Mouse (Mus musculus): ENCODE results near the gene Sgms2. TPM values are rescaled to one million over a fixed set of nuclear protein-coding genes. Genes with fewer than 3 reads are reported as not detected.

Gene Sgms2
- polyA plus RNA-seq, 1 experiment from 2014 or later = 9.1 TPM

- H3K4me1 ChIP-seq (replicated peaks; ENCODE audit: control insufficient read depth, insufficient read depth) = no peaks in the 10 kb centered on the region
- TF ChIP-seq EP300 (optimal IDR thresholded peaks at IDR 0.05) (no peak), CTCF (IDR thresholded peaks at IDR 0.05; ENCODE audit: low read depth) (no peak)
- no peaks in the 10 kb centered on the region for H3K27me3 ChIP-seq (ENCODE audit: control insufficient read depth, insufficient read depth, low read length)
- no peak overlapping the region for H3K4me2 ChIP-seq (replicated peaks; ENCODE audit: low read depth)
- ATAC-seq (ENCODE audit: low FRiP score, low TSS enrichment) = no peak
- no peaks in the 10 kb centered on the region for H3K36me3 ChIP-seq (ENCODE audit: control insufficient read depth, insufficient read depth, low read length)
- 81% methylated on average over 4 of the region's 4 CpGs for WGBS
- no peak overlapping the region for H3K27ac ChIP-seq (replicated peaks)
- H3K4me3 ChIP-seq (ENCODE audit: low read depth, low read length) = no peak overlapping the region
- H3K9me3 ChIP-seq (ENCODE audit: control insufficient read depth, low read length) = no peaks in the 10 kb centered on the region; the same call in 1 of the 2 replicates
- DNase-seq (ENCODE audit: low spot score) = no peak
- H3K9ac ChIP-seq (ENCODE audit: low read length) = no peak overlapping the region
These were observed 180.6 kb downstream of the Sgms2 start for GRCm38 (mm10) chr3:131310572-131310971.

GRCm38 (mm10) chr3:131307811-131308210, 183.4 kb downstream of the Sgms2 start:
- WGBS = 85% methylated on average over 3 of the region's 3 CpGs
- H3K9ac ChIP-seq (ENCODE audit: low read length) = no peak overlapping the region
- H3K36me3 ChIP-seq (ENCODE audit: control insufficient read depth, insufficient read depth, low read length) = no peaks in the 10 kb centered on the region
- ATAC-seq (ENCODE audit: low FRiP score, low TSS enrichment) = no peak
- no peak for DNase-seq (ENCODE audit: low spot score)
- H3K4me2 ChIP-seq (replicated peaks; ENCODE audit: low read depth) = no peak overlapping the region
- H3K4me1 ChIP-seq (replicated peaks; ENCODE audit: control insufficient read depth, insufficient read depth) = no peaks in the 10 kb centered on the region
- no peak overlapping the region for H3K27ac ChIP-seq (replicated peaks)
- no peaks in the 10 kb centered on the region for H3K27me3 ChIP-seq (ENCODE audit: control insufficient read depth, insufficient read depth, low read length)
- no peaks in the 10 kb centered on the region; the same call in 1 of the 2 replicates for H3K9me3 ChIP-seq (ENCODE audit: control insufficient read depth, low read length)
- TF ChIP-seq CTCF (IDR thresholded peaks at IDR 0.05; ENCODE audit: low read depth) (no peak), EP300 (optimal IDR thresholded peaks at IDR 0.05) (no peak)
- no peak overlapping the region for H3K4me3 ChIP-seq (ENCODE audit: low read depth, low read length)

- Histone ChIP-seq H3K4me1 (replicated peaks; ENCODE audit: control insufficient read depth, insufficient read depth) (peaks cover 3% of the 10 kb centered on the region; the same call in 1 of the 2 replicates), H3K4me3 (ENCODE audit: low read depth, low read length) (no peak overlapping the region), H3K36me3 (ENCODE audit: control insufficient read depth, insufficient read depth, low read length) (no peaks in the 10 kb centered on the region), H3K4me2 (replicated peaks; ENCODE audit: low read depth) (no peak overlapping the region), H3K27ac (replicated peaks) (no peak overlapping the region), H3K27me3 (ENCODE audit: control insufficient read depth, insufficient read depth, low read length) (no peaks in the 10 kb centered on the region), H3K9me3 (ENCODE audit: control insufficient read depth, low read length) (no peaks in the 10 kb centered on the region; the same call in 1 of the 2 replicates), H3K9ac (ENCODE audit: low read length) (no peak overlapping the region)
- 79% methylated on average over 7 of the region's 7 CpGs for WGBS
- TF ChIP-seq EP300 (optimal IDR thresholded peaks at IDR 0.05) (no peak), CTCF (IDR thresholded peaks at IDR 0.05; ENCODE audit: low read depth) (no peak)
- DNase-seq (ENCODE audit: low spot score) (no peak), ATAC-seq (ENCODE audit: low FRiP score, low TSS enrichment) (no peak)
These were observed 185.0 kb downstream of the Sgms2 start for GRCm38 (mm10) chr3:131306255-131306654.

- DNase-seq (ENCODE audit: low spot score) (no peak), ATAC-seq (ENCODE audit: low FRiP score, low TSS enrichment) (no peak)
- TF ChIP-seq EP300 (optimal IDR thresholded peaks at IDR 0.05) = no peak
- TF ChIP-seq CTCF (IDR thresholded peaks at IDR 0.05; ENCODE audit: low read depth) = no peak
- no peaks in the 10 kb centered on the region for H3K36me3 ChIP-seq (ENCODE audit: control insufficient read depth, insufficient read depth, low read length)
- WGBS = 20% methylated on average over 5 of the region's 5 CpGs
- H3K27me3 ChIP-seq (ENCODE audit: control insufficient read depth, insufficient read depth, low read length) = no peaks in the 10 kb centered on the region
- H3K4me3 ChIP-seq (ENCODE audit: low read depth, low read length) = peak overlapping the region; percentile 66
- peak overlapping the region; percentile 63; the same call in 1 of the 2 replicates for H3K9ac ChIP-seq (ENCODE audit: low read length)
- H3K9me3 ChIP-seq (ENCODE audit: control insufficient read depth, low read length) = no peaks in the 10 kb centered on the region
- H3K4me2 ChIP-seq (replicated peaks; ENCODE audit: low read depth) = peak overlapping the region; percentile 98
- H3K27ac ChIP-seq (replicated peaks) = no peak overlapping the region
- H3K4me1 ChIP-seq (replicated peaks; ENCODE audit: control insufficient read depth, insufficient read depth) = peaks cover 3% of the 10 kb centered on the region; the same call in 1 of the 2 replicates
These were observed 187.9 kb downstream of the Sgms2 start for GRCm38 (mm10) chr3:131303320-131303714.

- no peaks in the 10 kb centered on the region for H3K9me3 ChIP-seq (ENCODE audit: control insufficient read depth, low read length)
- H3K36me3 ChIP-seq (ENCODE audit: control insufficient read depth, insufficient read depth, low read length) = no peaks in the 10 kb centered on the region
- H3K4me1 ChIP-seq (replicated peaks; ENCODE audit: control insufficient read depth, insufficient read depth) = peaks cover 3% of the 10 kb centered on the region; the same call in 1 of the 2 replicates
- 2% methylated on average over 71 of the region's 71 CpGs for WGBS
- ATAC-seq (ENCODE audit: low FRiP score, low TSS enrichment) = peak; percentile 97
- TF ChIP-seq EP300 (optimal IDR thresholded peaks at IDR 0.05) (no peak), CTCF (IDR thresholded peaks at IDR 0.05; ENCODE audit: low read depth) (peak; percentile 57)
- H3K9ac ChIP-seq (ENCODE audit: low read length) = peak within 1 kb of the TSS; percentile 63
- H3K27ac ChIP-seq (replicated peaks) = no peak within 1 kb of the TSS
- no peaks in the 10 kb centered on the region for H3K27me3 ChIP-seq (ENCODE audit: control insufficient read depth, insufficient read depth, low read length)
- peak; percentile 87 for DNase-seq (ENCODE audit: low spot score)
- H3K4me2 ChIP-seq (replicated peaks; ENCODE audit: low read depth) = peak within 1 kb of the TSS; percentile 98
- peak within 1 kb of the TSS; percentile 66 for H3K4me3 ChIP-seq (ENCODE audit: low read depth, low read length)
These were observed 188.5 kb downstream of the Sgms2 start, which contains the start of gene Cyp2u1 for GRCm38 (mm10) chr3:131302452-131303319. Cyp2u1 (minus strand) TSS chr3:131303227.

- no peak for ATAC-seq (ENCODE audit: low FRiP score, low TSS enrichment)
- no peaks in the 10 kb centered on the region for H3K36me3 ChIP-seq (ENCODE audit: control insufficient read depth, insufficient read depth, low read length)
- 5% methylated on average over 6 of the region's 6 CpGs for WGBS
- no peak overlapping the region for H3K9ac ChIP-seq (ENCODE audit: low read length)
- H3K4me3 ChIP-seq (ENCODE audit: low read depth, low read length) = no peak overlapping the region
- TF ChIP-seq EP300 (optimal IDR thresholded peaks at IDR 0.05) (no peak), CTCF (IDR thresholded peaks at IDR 0.05; ENCODE audit: low read depth) (peak; percentile 87)
- H3K4me2 ChIP-seq (replicated peaks; ENCODE audit: low read depth) = no peak overlapping the region
- DNase-seq (ENCODE audit: low spot score) = no peak
- H3K27me3 ChIP-seq (ENCODE audit: control insufficient read depth, insufficient read depth, low read length) = no peaks in the 10 kb centered on the region
- peaks cover 3% of the 10 kb centered on the region; the same call in 1 of the 2 replicates for H3K4me1 ChIP-seq (replicated peaks; ENCODE audit: control insufficient read depth, insufficient read depth)
- H3K27ac ChIP-seq (replicated peaks) = no peak overlapping the region
- H3K9me3 ChIP-seq (ENCODE audit: control insufficient read depth, low read length) = no peaks in the 10 kb centered on the region
These were observed 191.3 kb downstream of the Sgms2 start for GRCm38 (mm10) chr3:131299908-131300307.
